Mouse (Mus musculus) mouse embryonic stem cell (cell line): ENCODE results near the gene Papola.

Experiments
- in situ Hi-C, 2 experiments: fragments of 300-500 bp; cut with MboI; formaldehyde crosslinking; loops; 1 replicate in 1 of 2; 3 replicates in 1 of 2; pipeline ENCODE4 v1.14.3; 2019 to 2020; ENCODE audit warnings: low sequenced_read_pairs in 2 of 2, low pct_unique_long_range_greater_than_20kb in 1 of 2, mixed read lengths in 1 of 2; ENCODE audit not compliant: unreplicated experiment in 1 of 2

The Papola gene

DNA sequence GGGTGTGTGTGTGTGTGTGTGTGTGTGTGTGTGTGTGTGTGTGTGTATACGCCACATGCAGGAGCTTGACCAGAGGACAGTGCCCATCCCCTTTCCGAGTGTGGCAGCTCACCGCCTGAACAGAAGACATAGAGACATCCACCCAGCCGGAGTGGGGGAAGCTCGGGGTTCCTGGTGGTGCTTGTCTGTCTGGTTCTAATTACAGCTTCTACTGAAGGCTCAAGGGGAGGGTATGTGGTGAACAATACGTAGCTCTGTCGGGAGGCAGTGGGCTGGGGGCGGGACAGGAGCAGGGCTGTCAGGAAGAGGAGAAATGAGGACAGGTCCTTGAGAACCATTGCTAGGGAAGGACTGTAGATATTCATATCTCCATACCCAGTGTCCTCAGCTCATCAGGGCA is 64.6 kb downstream of the Papola start:
- in situ Hi-C loops: no loop called here

- in situ Hi-C loops: no loop called here
Measured at GRCm38 (mm10) chr12:105850675-105851074, 66.2 kb downstream of the Papola start.

DNA sequence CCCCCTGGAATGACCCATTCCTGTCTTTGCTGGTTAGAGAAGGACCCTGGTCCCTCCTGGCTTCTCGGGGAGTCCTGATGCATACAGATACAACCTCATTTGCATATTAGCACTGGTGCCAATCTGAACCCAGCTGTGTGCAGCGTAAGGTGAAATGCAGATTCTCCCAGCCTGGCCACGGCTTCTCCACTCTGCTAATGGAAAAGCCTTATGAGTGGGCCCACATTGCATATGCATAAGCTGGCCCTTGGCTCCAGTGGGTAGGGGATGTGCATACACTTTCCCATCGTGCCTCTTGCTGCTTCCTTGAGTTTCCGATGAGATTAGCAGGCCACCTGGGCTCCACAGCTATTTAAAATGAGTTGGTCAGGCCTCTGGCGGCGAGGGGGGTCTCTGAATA is 68.3 kb downstream of the Papola start:
- in situ Hi-C loops: no loop called here

DNA sequence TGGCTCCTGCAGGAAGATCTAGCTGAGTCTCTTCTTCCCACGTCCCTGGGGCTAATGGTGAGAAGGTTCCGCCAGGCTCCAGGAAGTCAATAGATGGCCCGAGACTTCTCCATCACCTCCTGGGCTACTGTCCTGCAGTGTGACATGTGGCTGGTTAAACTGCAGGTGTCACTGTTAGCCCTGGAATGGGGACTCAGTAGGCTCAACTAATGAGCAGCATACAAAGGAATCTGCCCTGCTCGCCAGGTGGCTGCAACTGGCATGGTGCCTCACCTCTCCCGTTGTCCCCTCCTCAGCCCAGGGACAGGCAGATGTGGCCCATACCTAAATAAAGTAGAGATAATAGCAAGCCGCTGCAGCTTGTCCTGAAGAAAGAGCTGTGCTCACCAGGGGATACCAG is 70.1 kb downstream of the Papola start:
- in situ Hi-C loops: no loop called here

DNA sequence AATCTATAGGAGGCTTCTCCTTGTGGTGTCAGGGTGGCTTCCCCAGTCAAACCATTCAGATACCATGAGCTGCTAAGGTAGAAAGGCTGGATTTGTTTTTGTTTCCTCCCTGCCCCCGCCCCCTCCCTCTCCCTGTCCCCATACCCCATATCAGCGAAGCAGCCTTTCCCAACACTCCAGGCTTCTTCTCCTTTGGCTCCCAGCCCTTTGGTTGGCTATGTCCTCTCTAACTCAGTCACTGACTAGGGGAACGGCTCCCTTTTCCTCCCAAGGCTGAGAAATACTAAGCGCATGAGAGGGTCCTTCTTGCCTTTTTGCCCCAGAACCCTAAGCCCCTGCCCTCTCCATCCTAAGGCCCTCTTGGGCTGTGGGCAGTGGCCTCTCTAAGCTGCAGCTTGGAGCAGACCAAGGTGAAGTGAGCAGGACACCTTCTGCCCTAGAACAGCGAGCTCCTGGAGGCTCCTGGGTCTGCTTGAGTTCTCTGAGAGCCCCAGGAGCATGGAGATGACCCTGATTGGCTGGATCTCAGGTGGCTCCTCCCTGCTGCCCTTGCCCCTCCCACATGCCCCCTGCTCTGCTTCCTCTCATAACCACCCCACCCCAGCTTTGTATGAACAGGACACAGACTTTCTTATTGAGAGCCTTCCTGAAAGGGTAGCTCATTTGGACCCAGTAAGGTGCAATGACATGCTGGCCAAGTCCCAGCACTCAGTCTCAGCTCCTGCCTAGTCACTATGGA is 73.6 kb downstream of the Papola start:
- in situ Hi-C loops: no loop called here

DNA sequence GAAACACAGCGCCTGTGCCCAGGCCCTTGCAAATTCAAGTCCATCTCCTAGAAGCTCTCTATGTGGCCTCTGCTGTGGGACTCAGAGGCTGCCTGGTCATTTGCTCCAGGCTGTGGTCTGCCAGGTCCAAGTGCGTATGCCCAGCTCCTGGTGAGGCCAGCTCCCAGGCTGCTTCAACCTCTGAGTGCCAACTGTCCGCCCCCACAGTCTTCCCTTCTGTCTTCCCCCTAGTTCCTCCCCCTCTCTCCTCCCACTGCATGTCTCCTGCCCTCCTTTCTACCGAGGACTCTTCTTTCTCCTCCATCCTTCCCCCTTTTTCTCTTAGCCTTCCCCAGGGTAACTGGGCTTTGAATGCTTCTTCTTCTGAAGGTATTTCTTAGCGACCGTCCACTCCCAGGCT is 77.6 kb downstream of the Papola start:
- in situ Hi-C loops: no loop called here

- in situ Hi-C loops: no loop called here
Measured at GRCm38 (mm10) chr12:105862607-105863006, 78.1 kb downstream of the Papola start.

GRCm38 (mm10) chr12:105863436-105863835 is 78.9 kb downstream of the Papola start:
- in situ Hi-C loops: no loop called here

- in situ Hi-C loops: no loop called here
Measured at GRCm38 (mm10) chr12:105867646-105868045, 83.2 kb downstream of the Papola start.

DNA sequence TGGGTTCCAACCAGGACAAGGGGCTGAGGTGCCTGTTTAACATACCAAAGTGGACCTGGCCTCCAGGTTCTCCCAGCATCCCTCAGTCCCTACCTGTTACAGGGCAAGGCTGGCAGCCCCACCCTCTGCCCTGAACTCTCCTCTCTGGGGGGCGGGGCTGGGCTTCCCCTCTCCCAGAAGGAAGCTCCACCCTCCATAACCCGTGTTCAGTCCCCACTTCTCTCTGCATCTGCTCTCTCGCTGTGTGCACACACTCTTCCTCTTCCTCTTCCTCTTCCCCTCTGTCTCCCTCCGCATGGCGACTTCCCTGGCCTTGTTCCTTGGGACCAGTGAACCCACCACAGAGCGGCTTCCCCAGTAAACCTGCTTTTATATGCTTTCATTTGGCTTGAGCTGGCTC is 84.7 kb downstream of the Papola start:
- in situ Hi-C loops: no loop called here

GRCm38 (mm10) chr12:105869696-105870095 is 85.2 kb downstream of the Papola start:
- in situ Hi-C loops: no loop called here

GRCm38 (mm10) chr12:105873283-105873682 is 88.8 kb downstream of the Papola start:
- in situ Hi-C loops: no loop called here

- in situ Hi-C loops: no loop called here
Measured at GRCm38 (mm10) chr12:105875112-105875511, 90.6 kb downstream of the Papola start.

DNA sequence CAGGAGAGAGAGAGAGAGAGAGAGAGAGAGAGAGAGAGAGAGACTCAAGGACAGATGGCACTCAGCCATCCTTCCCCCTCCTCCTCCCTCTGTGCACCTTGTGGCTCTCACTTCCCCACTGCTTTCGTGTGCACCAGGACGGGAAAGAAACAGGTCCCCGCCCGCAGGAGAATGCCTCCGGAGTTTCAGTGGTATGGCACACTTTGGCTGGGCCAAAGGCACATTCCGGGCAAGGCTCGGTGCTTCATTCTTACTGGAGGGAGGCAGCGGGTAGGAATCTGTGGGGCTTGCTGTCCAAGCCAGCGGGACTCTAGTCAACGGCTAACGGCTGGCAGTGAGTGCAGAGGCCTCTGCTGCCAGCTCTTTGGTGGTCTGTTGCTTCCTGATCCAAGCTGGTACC is 92.0 kb downstream of the Papola start:
- in situ Hi-C loops: no loop called here

- in situ Hi-C loops: no loop called here
Measured at GRCm38 (mm10) chr12:105876931-105877330, 92.4 kb downstream of the Papola start.

GRCm38 (mm10) chr12:105878746-105879145 is 94.3 kb downstream of the Papola start:
- in situ Hi-C loops: no loop called here

- in situ Hi-C loops: no loop called here
Measured at GRCm38 (mm10) chr12:105883799-105884514, 99.5 kb downstream of the Papola start.

DNA sequence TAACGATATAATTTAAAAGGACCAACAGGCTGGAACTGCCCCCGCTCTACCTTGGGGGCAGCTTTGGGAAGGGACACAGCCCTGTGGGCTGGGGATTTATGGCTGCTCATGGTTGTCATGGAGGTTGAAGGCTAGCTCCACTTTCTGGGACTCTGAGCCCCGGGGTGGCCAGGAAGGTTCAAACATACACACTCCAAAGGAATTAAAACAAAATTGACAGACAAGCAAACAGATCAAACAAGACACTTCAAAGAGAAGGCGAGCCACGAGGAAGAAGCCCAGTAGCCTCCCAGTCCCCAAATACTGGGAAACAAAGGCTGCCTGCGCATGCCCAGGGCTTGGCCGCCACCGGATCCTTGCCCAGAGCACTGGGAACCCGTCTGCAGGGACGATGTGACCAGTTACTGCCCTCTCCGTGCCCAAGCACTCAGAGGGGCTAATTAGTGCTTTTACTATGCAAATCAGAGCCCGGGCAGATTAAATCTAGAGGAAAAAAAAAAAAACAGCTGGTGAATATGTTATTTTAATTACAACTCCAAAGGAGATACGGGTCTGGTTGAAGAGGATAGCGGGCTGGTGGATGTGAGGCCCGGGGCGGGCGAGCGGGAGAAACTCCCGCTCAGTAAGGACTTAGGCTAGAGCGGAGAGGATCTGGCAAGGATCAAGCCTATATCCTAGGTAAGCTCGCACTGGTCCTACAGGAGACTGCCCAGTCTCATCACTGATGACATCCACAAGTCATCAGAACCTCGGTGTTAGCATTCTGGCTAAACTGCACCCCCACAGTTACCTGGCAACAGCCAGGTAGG is 100.2 kb downstream of the Papola start:
- in situ Hi-C loops: no loop called here
